Mouse (Mus musculus) CH12.LX (cell line): ENCODE results near the gene Epb41l1.

ENCODE experiments used
- BHLHE40 ChIP-seq: IDR thresholded peaks from 2 replicates; pipeline ENCODE4 v1.6.1; 2011; ENCODE audit warnings: mild to moderate bottlenecking, low read depth, low read length, improper control_type of control experiment
- CTCF ChIP-seq, 2 experiments: IDR thresholded peaks in 1 of 2; conservative IDR thresholded peaks in 1 of 2; 2 replicates each; pipeline ENCODE4 v1.5.1; 2011 to 2012; ENCODE audit warnings: low read depth in 2 of 2, low read length in 2 of 2, improper control_type of control experiment in 1 of 2, inconsistent platforms in 1 of 2, mild to moderate bottlenecking in 1 of 2, moderate library complexity in 1 of 2
- EP300 ChIP-seq: IDR thresholded peaks from 2 replicates; pipeline ENCODE4 v1.6.1; 2011; ENCODE audit warnings: low read length, improper control_type of control experiment
- ETS1 ChIP-seq: conservative IDR thresholded peaks from 2 replicates; pipeline ENCODE4 v1.6.1; 2012; ENCODE audit warnings: low read depth, mild to moderate bottlenecking, inconsistent platforms, low read length, improper control_type of control experiment, moderate library complexity
- HCFC1 ChIP-seq: IDR thresholded peaks from 2 replicates; pipeline ENCODE4 v1.6.1; 2012; ENCODE audit warnings: low read depth, mild to moderate bottlenecking, inconsistent platforms, low read length, improper control_type of control experiment
- JUN ChIP-seq: IDR thresholded peaks from 2 replicates; pipeline ENCODE4 v1.6.1; 2011; ENCODE audit warnings: low read depth, mild to moderate bottlenecking, low read length, improper control_type of control experiment, moderate library complexity; ENCODE audit not compliant: insufficient read depth
- MYC ChIP-seq: IDR thresholded peaks from 2 replicates; pipeline ENCODE4 v1.6.1; 2011; ENCODE audit warnings: low read depth, mild to moderate bottlenecking, improper control_type of control experiment, low read length
- POLR2AphosphoS2 ChIP-seq: IDR thresholded peaks from 2 replicates; pipeline ENCODE4 v1.6.1; 2011; ENCODE audit warnings: low read depth, low read length, improper control_type of control experiment
- RCOR1 ChIP-seq: conservative IDR thresholded peaks from 2 replicates; pipeline ENCODE4 v1.6.1; 2012; ENCODE audit warnings: low read depth, mild to moderate bottlenecking, inconsistent platforms, low read length, improper control_type of control experiment

DNA sequence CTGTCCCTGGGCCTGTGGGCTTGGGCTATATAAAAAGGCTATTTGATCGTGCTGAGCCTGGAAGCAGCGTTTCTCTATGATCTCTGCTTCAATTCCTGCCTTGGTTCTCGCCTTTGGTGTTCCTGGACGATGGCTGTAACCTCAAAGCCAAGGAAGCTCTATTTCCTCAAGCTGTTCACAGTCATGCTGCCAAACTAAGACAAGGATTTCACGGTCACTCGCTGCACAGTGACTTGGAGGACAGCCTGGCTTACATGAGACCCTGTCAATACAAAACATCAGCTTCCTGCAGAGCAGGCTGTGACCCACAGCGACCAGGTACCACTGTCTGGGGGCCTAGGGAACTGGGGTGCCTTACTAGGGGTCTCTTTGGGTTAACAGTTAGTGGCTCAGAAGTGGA lies 43.8 kb upstream of the Epb41l1 start:
- TF ChIP-seq BHLHE40: no peak
- TF ChIP-seq MYC: no peak
- no peak for TF ChIP-seq JUN
- no peak for TF ChIP-seq CTCF (conservative IDR thresholded peaks at IDR 0.05 in 1 of 2, IDR thresholded peaks at IDR 0.05 in 1 of 2; ENCODE audit: low read depth in 2 of 2, low read length in 2 of 2)
- no peak for TF ChIP-seq HCFC1
- no peak for TF ChIP-seq POLR2AphosphoS2
- no peak for TF ChIP-seq ETS1
- TF ChIP-seq RCOR1: no peak
- no peak for TF ChIP-seq EP300
